Mouse (Mus musculus) heart, embryonic 16.5 days (tissue): ENCODE results near the gene Homer2. TPM values are rescaled to one million over a fixed set of nuclear protein-coding genes. Genes with fewer than 3 reads are reported as not detected.

Source experiments
- ATAC-seq: fragments of 200-750 bp; cut with Nextera tagmentation; replicated peaks from 2 replicates; pipeline ENCODE4 v1.8.0; 2017; ENCODE audit warnings: moderate number of reproducible peaks; ENCODE audit not compliant: insufficient read depth, low FRiP score; ENCODE audit errors: extremely low read depth
- H3K27ac ChIP-seq: fragments of 300-500 bp; sonication (generic); 2 replicates; pipeline ENCODE4 v1.5.1; 2014; ENCODE audit warnings: mild to moderate bottlenecking, low read length, control low read depth, moderate library complexity
- H3K27me3 ChIP-seq: fragments of 300-500 bp; sonication (generic); 2 replicates; pipeline ENCODE4 v1.6.1; 2014; ENCODE audit warnings: low read length, mixed read lengths; ENCODE audit not compliant: control insufficient read depth, insufficient read depth
- H3K36me3 ChIP-seq: fragments of 300-500 bp; sonication (generic); 2 replicates; pipeline ENCODE4 v1.6.1; 2014; ENCODE audit not compliant: control insufficient read depth, insufficient read depth
- H3K4me1 ChIP-seq: fragments of 300-500 bp; sonication (generic); 2 replicates; pipeline ENCODE4 v1.6.1; 2014; ENCODE audit warnings: low read length, mixed read lengths; ENCODE audit not compliant: control insufficient read depth, insufficient read depth
- H3K4me2 ChIP-seq: fragments of 300-500 bp; sonication (generic); 2 replicates; pipeline ENCODE4 v1.6.1; 2014; ENCODE audit warnings: low read depth, mild to moderate bottlenecking, control low read depth, low read length
- H3K4me3 ChIP-seq: fragments of 300-500 bp; sonication (generic); 2 replicates; pipeline ENCODE4 v1.5.1; 2014; ENCODE audit warnings: mild to moderate bottlenecking, control low read depth, low read length
- H3K9ac ChIP-seq: fragments of 300-500 bp; sonication (generic); 2 replicates; pipeline ENCODE4 v1.6.1; 2014; ENCODE audit warnings: low read length, control low read depth
- H3K9me3 ChIP-seq: fragments of 300-500 bp; sonication (generic); replicated peaks from 2 replicates; pipeline ENCODE4 v1.6.1; 2016; ENCODE audit warnings: low read length; ENCODE audit not compliant: control insufficient read depth
- WGBS: fragments of 180-500 bp; shearing (Covaris S2); extraction: QIAGEN DNeasy Blood & Tissue Kit; methylation state at CpG from one replicate; pipeline ENCODE4 v1.1.7; 2014; 5-methylcytosine and 5-hydroxymethylcytosine counted together
- polyA plus RNA-seq: library from polyadenylated mRNA; unstranded; fragments of >200 nt; fragmentation: Nextera tagmentation; extraction: Ambion mirVana; gene quantifications from 2 replicates; pipeline ENCODE4 v1.2.1, GENCODE M21; 2015

Homer2 gene
- polyA plus RNA-seq, 1 experiment from 2014 or later, result 53.9 TPM

DNA sequence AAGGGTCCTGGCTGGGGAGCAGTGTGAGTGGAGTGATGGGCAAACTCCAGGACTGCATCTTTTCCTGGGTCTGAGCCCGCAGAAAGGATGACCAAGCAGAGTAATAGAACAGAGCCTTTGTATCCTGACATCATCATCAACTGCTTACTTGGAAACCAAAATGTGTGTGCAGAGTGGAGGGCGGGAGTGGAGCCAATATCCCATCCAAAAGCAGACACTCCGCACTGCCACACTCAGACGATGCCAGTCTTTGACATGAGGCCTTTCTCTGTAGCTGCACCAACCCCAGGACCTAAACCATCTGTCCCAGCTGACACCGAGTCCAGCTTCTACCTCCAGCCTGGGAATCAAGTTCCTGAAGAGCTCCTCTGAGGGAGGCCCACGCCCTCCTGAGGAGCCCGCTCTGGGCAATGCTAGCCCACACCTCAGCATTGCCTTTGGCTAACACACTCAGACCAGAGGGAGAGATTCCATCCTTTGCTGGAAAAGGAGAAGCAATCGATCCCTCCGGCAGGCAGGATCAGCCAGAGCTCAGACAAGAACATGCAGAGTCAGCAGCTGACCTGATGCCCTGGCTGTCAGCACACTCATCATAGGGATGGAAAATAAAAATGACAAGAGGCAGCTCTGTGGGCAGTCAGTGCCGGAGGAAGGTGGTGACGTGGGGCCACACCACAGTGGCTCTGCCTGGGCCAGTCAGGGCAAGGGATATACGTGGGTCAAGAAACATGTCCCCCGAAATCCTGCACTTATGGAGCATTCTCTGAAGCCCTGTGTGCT, 94.3 kb downstream of the Homer2 start:
- no peak overlapping the region for H3K9ac ChIP-seq
- ATAC-seq, result no peak
- H3K36me3 ChIP-seq, result 0 out of 2 replicates have a peak, but pooled peaks cover 2% of the 10 kb centered on the region
- no peaks in the 10 kb centered on the region for H3K4me1 ChIP-seq
- H3K4me2 ChIP-seq, result no peak overlapping the region
- H3K4me3 ChIP-seq, result no peak overlapping the region
- no peaks in the 10 kb centered on the region for H3K27me3 ChIP-seq
- WGBS, result 78% methylated on average over 13 of the region's 13 CpGs
- H3K27ac ChIP-seq, result no peak overlapping the region
- no peaks in the 10 kb centered on the region for H3K9me3 ChIP-seq

DNA sequence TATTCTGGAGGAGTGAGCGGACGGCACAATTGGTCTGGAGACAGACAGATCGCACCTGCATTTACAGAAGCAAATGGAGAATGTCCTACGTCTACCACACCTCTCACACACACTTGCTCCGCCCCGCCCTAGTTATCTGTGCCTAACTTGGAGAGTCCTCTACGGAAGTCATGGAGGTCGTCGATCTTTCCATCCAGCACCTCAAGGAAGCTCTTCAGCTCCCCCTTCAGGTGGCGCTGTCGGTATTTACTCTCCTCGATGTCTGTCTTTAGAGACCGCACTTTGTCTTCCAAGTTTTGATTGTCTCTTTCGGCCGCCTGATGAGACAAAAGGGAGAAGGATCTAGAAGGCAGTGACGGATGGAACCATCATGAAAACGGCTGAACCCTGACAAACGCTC, 97.2 kb downstream of the Homer2 start:
- no peaks in the 10 kb centered on the region for H3K9me3 ChIP-seq
- no peak overlapping the region for H3K27ac ChIP-seq
- 52% methylated on average over 18 of the region's 18 CpGs for WGBS
- no peak overlapping the region for H3K4me3 ChIP-seq
- H3K9ac ChIP-seq, result no peak overlapping the region
- ATAC-seq, result no peak
- no peaks in the 10 kb centered on the region for H3K27me3 ChIP-seq
- no peak overlapping the region for H3K4me2 ChIP-seq
- 0 out of 2 replicates have a peak, but pooled peaks cover 2% of the 10 kb centered on the region for H3K36me3 ChIP-seq
- no peaks in the 10 kb centered on the region for H3K4me1 ChIP-seq

DNA sequence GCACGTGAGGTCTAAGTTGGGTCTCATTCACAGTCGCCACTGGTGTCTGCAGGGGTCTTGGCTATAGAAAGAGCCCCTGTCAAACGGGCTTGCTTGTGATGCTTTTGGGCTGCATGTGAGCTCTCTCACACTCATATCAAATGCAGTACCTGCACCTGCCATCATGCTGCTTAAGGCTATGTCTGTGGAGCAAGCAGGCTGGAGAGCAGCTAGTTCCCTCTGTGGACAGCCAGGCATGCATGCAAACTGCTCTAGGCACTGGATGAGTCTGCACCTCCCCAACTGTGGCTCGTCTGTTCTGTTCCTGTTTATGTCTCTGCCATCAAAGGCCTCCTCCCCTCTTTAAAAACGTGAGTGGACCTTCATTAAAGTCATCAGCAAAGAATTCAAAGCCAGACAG, 100.9 kb downstream of the Homer2 start:
- Histone ChIP-seq H3K27me3 (no peaks in the 10 kb centered on the region), H3K9me3 (no peaks in the 10 kb centered on the region), H3K4me2 (no peak overlapping the region), H3K36me3 (no peaks in the 10 kb centered on the region), H3K4me1 (no peaks in the 10 kb centered on the region), H3K27ac (no peak overlapping the region), H3K9ac (no peak overlapping the region), H3K4me3 (no peak overlapping the region)
- 62% methylated on average over 5 of the region's 5 CpGs for WGBS
- no peak for ATAC-seq

- H3K27ac ChIP-seq, result no peak overlapping the region
- no peaks in the 10 kb centered on the region for H3K4me1 ChIP-seq
- no peak overlapping the region for H3K9ac ChIP-seq
- no peak overlapping the region for H3K4me3 ChIP-seq
- H3K27me3 ChIP-seq, result no peaks in the 10 kb centered on the region
- H3K36me3 ChIP-seq, result no peaks in the 10 kb centered on the region
- H3K4me2 ChIP-seq, result no peak overlapping the region
- H3K9me3 ChIP-seq, result no peaks in the 10 kb centered on the region
- 40% methylated on average over 4 of the region's 4 CpGs for WGBS
- ATAC-seq, result no peak
Observed at GRCm38 (mm10) chr7:81605489-81605888, 101.8 kb downstream of the Homer2 start.

DNA sequence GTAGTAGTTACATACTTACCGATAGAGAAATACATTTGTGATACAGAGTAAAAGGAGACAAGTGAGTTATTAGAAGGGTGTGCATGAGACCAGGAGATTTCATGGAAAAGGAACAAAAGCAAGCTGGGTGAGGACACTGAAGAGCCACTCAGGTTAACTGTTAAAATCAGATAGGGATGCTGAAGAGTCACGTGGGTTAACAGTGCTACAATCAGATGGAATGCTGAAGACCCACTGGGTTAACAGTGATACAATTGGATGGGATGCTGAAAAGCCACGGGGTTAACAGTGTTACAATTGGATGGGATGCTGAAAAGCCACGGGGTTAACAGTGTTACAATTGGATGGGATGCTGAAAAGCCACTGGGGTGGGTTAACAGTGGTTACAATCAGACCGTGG, 102.3 kb downstream of the Homer2 start:
- no peak overlapping the region for H3K9ac ChIP-seq
- WGBS, result 76% methylated on average over 5 of the region's 5 CpGs
- ATAC-seq, result no peak
- H3K4me1 ChIP-seq, result peaks cover 5% of the 10 kb centered on the region; the same call in 1 of the 2 replicates
- H3K27me3 ChIP-seq, result no peaks in the 10 kb centered on the region
- H3K27ac ChIP-seq, result no peak overlapping the region
- H3K36me3 ChIP-seq, result no peaks in the 10 kb centered on the region
- no peak overlapping the region for H3K4me2 ChIP-seq
- no peaks in the 10 kb centered on the region for H3K9me3 ChIP-seq
- no peak overlapping the region for H3K4me3 ChIP-seq

GRCm38 (mm10) chr7:81599379-81600280, 107.7 kb downstream of the Homer2 start:
- no peak for ATAC-seq
- peaks cover 25% of the 10 kb centered on the region for H3K36me3 ChIP-seq
- WGBS, result 57% methylated on average over 8 of the region's 8 CpGs
- no peak overlapping the region for H3K4me3 ChIP-seq
- no peaks in the 10 kb centered on the region for H3K27me3 ChIP-seq
- H3K4me2 ChIP-seq, result no peak overlapping the region
- no peaks in the 10 kb centered on the region for H3K9me3 ChIP-seq
- no peak overlapping the region for H3K9ac ChIP-seq
- H3K4me1 ChIP-seq, result peaks cover 10% of the 10 kb centered on the region
- no peak overlapping the region for H3K27ac ChIP-seq

- H3K4me2 ChIP-seq, result no peak overlapping the region
- no peaks in the 10 kb centered on the region for H3K9me3 ChIP-seq
- H3K4me3 ChIP-seq, result no peak overlapping the region
- WGBS, result 91% methylated on average over 1 of the region's 1 CpGs
- no peak overlapping the region for H3K27ac ChIP-seq
- H3K4me1 ChIP-seq, result peaks cover 10% of the 10 kb centered on the region
- no peaks in the 10 kb centered on the region for H3K27me3 ChIP-seq
- no peak for ATAC-seq
- no peak overlapping the region for H3K9ac ChIP-seq
- peaks cover 38% of the 10 kb centered on the region for H3K36me3 ChIP-seq
Observed at GRCm38 (mm10) chr7:81597660-81598059, 109.7 kb downstream of the Homer2 start.

- Histone ChIP-seq H3K4me1 (peaks cover 10% of the 10 kb centered on the region), H3K27ac (no peak overlapping the region), H3K36me3 (peaks cover 52% of the 10 kb centered on the region), H3K9ac (no peak overlapping the region), H3K4me2 (no peak overlapping the region), H3K4me3 (no peak overlapping the region), H3K27me3 (no peaks in the 10 kb centered on the region), H3K9me3 (no peaks in the 10 kb centered on the region)
- no peak for ATAC-seq
- 83% methylated on average over 6 of the region's 6 CpGs for WGBS
Observed at GRCm38 (mm10) chr7:81596086-81596485, 111.2 kb downstream of the Homer2 start.

GRCm38 (mm10) chr7:81595056-81595455, 112.3 kb downstream of the Homer2 start:
- Histone ChIP-seq H3K9ac (no peak overlapping the region), H3K36me3 (peaks cover 56% of the 10 kb centered on the region), H3K9me3 (no peaks in the 10 kb centered on the region), H3K4me2 (no peak overlapping the region), H3K4me3 (no peak overlapping the region), H3K4me1 (peaks cover 6% of the 10 kb centered on the region), H3K27ac (no peak overlapping the region), H3K27me3 (no peaks in the 10 kb centered on the region)
- ATAC-seq, result no peak
- 46% methylated on average over 5 of the region's 5 CpGs for WGBS
